Mouse (Mus musculus): ENCODE data around the gene Olfr317. TPM values are rescaled to one million over a fixed set of nuclear protein-coding genes. Genes with fewer than 3 reads are reported as not detected.
A peak's percentile ranks its signal among the peaks of the same experiment; 100 is the strongest.

Gene Olfr317
- not detected in 2 replicates for polyA plus RNA-seq (2014; fragmentation: Nextera tagmentation; extraction: Ambion mirVana)

- Histone ChIP-seq H3K36me3 (ENCODE audit: control insufficient read depth, insufficient read depth, low read length) (no peaks in the 10 kb centered on the region), H3K4me2 (ENCODE audit: low read length) (no peak within 1 kb of the TSS), H3K9me3 (ENCODE audit: control insufficient read depth, low read length) (no peaks in the 10 kb centered on the region), H3K27me3 (ENCODE audit: control insufficient read depth, insufficient read depth, low read length) (no peaks in the 10 kb centered on the region), H3K4me1 (ENCODE audit: control insufficient read depth in 2 of 2, insufficient read depth in 2 of 2, low read length in 2 of 2) (no peaks in the 10 kb centered on the region), H3K4me3 (ENCODE audit: control insufficient read depth in 1 of 2, insufficient read depth in 1 of 2, low read depth in 1 of 2, low read length in 2 of 2) (no peak within 1 kb of the TSS), H3K9ac (ENCODE audit: low read length) (no peak within 1 kb of the TSS), H3K27ac (replicated peaks in 1 of 2; ENCODE audit: control insufficient read depth in 1 of 2, insufficient read depth in 1 of 2, low read depth in 2 of 2, low read length in 2 of 2) (no peak within 1 kb of the TSS)
- no peak for ATAC-seq (ENCODE audit: insufficient number of reproducible peaks, insufficient read depth, low FRiP score, low read depth)
- 66% methylated on average over 4 of the region's 4 CpGs for WGBS
These were observed at the start of gene Olfr317 for GRCm38 (mm10) chr11:58738792-58739262. Gene Olfr317 (minus strand): TSS chr11:58739212.

GRCm38 (mm10) chr11:58788346-58788745 lies 49.3 kb upstream of the Olfr317 start:
- Histone ChIP-seq H3K27ac (replicated peaks in 1 of 2; ENCODE audit: control insufficient read depth in 1 of 2, insufficient read depth in 1 of 2, low read depth in 2 of 2, low read length in 2 of 2) (no peak overlapping the region), H3K4me2 (ENCODE audit: low read length) (no peak overlapping the region), H3K4me3 (ENCODE audit: control insufficient read depth in 1 of 2, insufficient read depth in 1 of 2, low read depth in 1 of 2, low read length in 2 of 2) (no peak overlapping the region), H3K27me3 (ENCODE audit: control insufficient read depth, insufficient read depth, low read length) (no peaks in the 10 kb centered on the region), H3K9me3 (ENCODE audit: control insufficient read depth, low read length) (no peaks in the 10 kb centered on the region), H3K9ac (ENCODE audit: low read length) (no peak overlapping the region), H3K36me3 (ENCODE audit: control insufficient read depth, insufficient read depth, low read length) (no peaks in the 10 kb centered on the region), H3K4me1 (ENCODE audit: control insufficient read depth in 2 of 2, insufficient read depth in 2 of 2, low read length in 2 of 2) (0 out of 4 replicates have a peak, but pooled peaks cover 0 to 6% of the 10 kb centered on the region in 2 experiments)
- ATAC-seq (ENCODE audit: insufficient number of reproducible peaks, insufficient read depth, low FRiP score, low read depth), result no peak
- 77% methylated on average over 8 of the region's 8 CpGs for WGBS

GRCm38 (mm10) chr11:58787651-58788050 lies 48.6 kb upstream of the Olfr317 start:
- Histone ChIP-seq H3K9ac (ENCODE audit: low read length) (no peak overlapping the region), H3K9me3 (ENCODE audit: control insufficient read depth, low read length) (no peaks in the 10 kb centered on the region), H3K27me3 (ENCODE audit: control insufficient read depth, insufficient read depth, low read length) (no peaks in the 10 kb centered on the region), H3K4me3 (ENCODE audit: control insufficient read depth in 1 of 2, insufficient read depth in 1 of 2, low read depth in 1 of 2, low read length in 2 of 2) (no peak overlapping the region), H3K27ac (replicated peaks in 1 of 2; ENCODE audit: control insufficient read depth in 1 of 2, insufficient read depth in 1 of 2, low read depth in 2 of 2, low read length in 2 of 2) (no peak overlapping the region), H3K4me1 (ENCODE audit: control insufficient read depth in 2 of 2, insufficient read depth in 2 of 2, low read length in 2 of 2) (peaks cover 0 to 9% of the 10 kb centered on the region in 2 experiments; a peak in 3 of 4 replicates), H3K36me3 (ENCODE audit: control insufficient read depth, insufficient read depth, low read length) (no peaks in the 10 kb centered on the region), H3K4me2 (ENCODE audit: low read length) (no peak overlapping the region)
- 82% methylated on average over 10 of the region's 10 CpGs for WGBS
- no peak for ATAC-seq (ENCODE audit: insufficient number of reproducible peaks, insufficient read depth, low FRiP score, low read depth)

GRCm38 (mm10) chr11:58784182-58784581 lies 45.2 kb upstream of the Olfr317 start:
- Histone ChIP-seq H3K36me3 (ENCODE audit: control insufficient read depth, insufficient read depth, low read length) (no peaks in the 10 kb centered on the region), H3K9ac (ENCODE audit: low read length) (no peak overlapping the region), H3K27me3 (ENCODE audit: control insufficient read depth, insufficient read depth, low read length) (no peaks in the 10 kb centered on the region), H3K27ac (replicated peaks in 1 of 2; ENCODE audit: control insufficient read depth in 1 of 2, insufficient read depth in 1 of 2, low read depth in 2 of 2, low read length in 2 of 2) (no peak overlapping the region), H3K9me3 (ENCODE audit: control insufficient read depth, low read length) (no peaks in the 10 kb centered on the region), H3K4me2 (ENCODE audit: low read length) (no peak overlapping the region), H3K4me3 (ENCODE audit: control insufficient read depth in 1 of 2, insufficient read depth in 1 of 2, low read depth in 1 of 2, low read length in 2 of 2) (no peak overlapping the region), H3K4me1 (ENCODE audit: control insufficient read depth in 2 of 2, insufficient read depth in 2 of 2, low read length in 2 of 2) (peaks cover 0 to 13% of the 10 kb centered on the region in 2 experiments; a peak in 3 of 4 replicates)
- WGBS, result 63% methylated on average over 2 of the region's 2 CpGs
- no peak for ATAC-seq (ENCODE audit: insufficient number of reproducible peaks, insufficient read depth, low FRiP score, low read depth)

- Histone ChIP-seq H3K4me3 (ENCODE audit: control insufficient read depth in 1 of 2, insufficient read depth in 1 of 2, low read depth in 1 of 2, low read length in 2 of 2) (no peak within 1 kb of the TSS), H3K9ac (ENCODE audit: low read length) (no peak within 1 kb of the TSS), H3K36me3 (ENCODE audit: control insufficient read depth, insufficient read depth, low read length) (no peaks in the 10 kb centered on the region), H3K27me3 (ENCODE audit: control insufficient read depth, insufficient read depth, low read length) (no peaks in the 10 kb centered on the region), H3K4me1 (ENCODE audit: control insufficient read depth in 2 of 2, insufficient read depth in 2 of 2, low read length in 2 of 2) (peaks cover 0 to 13% of the 10 kb centered on the region in 2 experiments; a peak in 3 of 4 replicates), H3K4me2 (ENCODE audit: low read length) (0 out of 2 replicates have a peak within 1 kb of the TSS, but pooled peaks have one; percentile 5), H3K27ac (replicated peaks in 1 of 2; ENCODE audit: control insufficient read depth in 1 of 2, insufficient read depth in 1 of 2, low read depth in 2 of 2, low read length in 2 of 2) (no peak within 1 kb of the TSS), H3K9me3 (ENCODE audit: control insufficient read depth, low read length) (no peaks in the 10 kb centered on the region)
- WGBS, result 48% methylated on average over 6 of the region's 6 CpGs
- no peak for ATAC-seq (ENCODE audit: insufficient number of reproducible peaks, insufficient read depth, low FRiP score, low read depth)
These were observed 43.6 kb upstream of the Olfr317 start, which contains the start of gene Olfr314 for GRCm38 (mm10) chr11:58782480-58783089. Gene Olfr314 (plus strand): TSS chr11:58782952.

GRCm38 (mm10) chr11:58772888-58773287 lies 33.9 kb upstream of the Olfr317 start, which contains the start of gene Olfr315:
Gene Olfr315 (plus strand): TSS chr11:58773188.
- H3K4me2 ChIP-seq (ENCODE audit: low read length), result no peak within 1 kb of the TSS
- H3K4me1 ChIP-seq (ENCODE audit: control insufficient read depth in 2 of 2, insufficient read depth in 2 of 2, low read length in 2 of 2), result no peaks in the 10 kb centered on the region
- H3K9me3 ChIP-seq (ENCODE audit: control insufficient read depth, low read length), result no peaks in the 10 kb centered on the region
- H3K27me3 ChIP-seq (ENCODE audit: control insufficient read depth, insufficient read depth, low read length), result no peaks in the 10 kb centered on the region
- no peak within 1 kb of the TSS for H3K4me3 ChIP-seq (ENCODE audit: control insufficient read depth in 1 of 2, insufficient read depth in 1 of 2, low read depth in 1 of 2, low read length in 2 of 2)
- no peak within 1 kb of the TSS for H3K9ac ChIP-seq (ENCODE audit: low read length)
- no peaks in the 10 kb centered on the region for H3K36me3 ChIP-seq (ENCODE audit: control insufficient read depth, insufficient read depth, low read length)
- no peak for ATAC-seq (ENCODE audit: insufficient number of reproducible peaks, insufficient read depth, low FRiP score, low read depth)
- no peak within 1 kb of the TSS for H3K27ac ChIP-seq (replicated peaks in 1 of 2; ENCODE audit: control insufficient read depth in 1 of 2, insufficient read depth in 1 of 2, low read depth in 2 of 2, low read length in 2 of 2)

GRCm38 (mm10) chr11:58752434-58752833 lies 13.4 kb upstream of the Olfr317 start, which contains the start of gene Olfr316:
Gene Olfr316 (plus strand): TSS chr11:58752734.
- H3K9ac ChIP-seq (ENCODE audit: low read length), result no peak within 1 kb of the TSS
- WGBS, result 74% methylated on average over 2 of the region's 2 CpGs
- no peaks in the 10 kb centered on the region for H3K9me3 ChIP-seq (ENCODE audit: control insufficient read depth, low read length)
- H3K27ac ChIP-seq (replicated peaks in 1 of 2; ENCODE audit: control insufficient read depth in 1 of 2, insufficient read depth in 1 of 2, low read depth in 2 of 2, low read length in 2 of 2), result no peak within 1 kb of the TSS
- H3K4me3 ChIP-seq (ENCODE audit: control insufficient read depth in 1 of 2, insufficient read depth in 1 of 2, low read depth in 1 of 2, low read length in 2 of 2), result no peak within 1 kb of the TSS
- no peak for ATAC-seq (ENCODE audit: insufficient number of reproducible peaks, insufficient read depth, low FRiP score, low read depth)
- H3K27me3 ChIP-seq (ENCODE audit: control insufficient read depth, insufficient read depth, low read length), result no peaks in the 10 kb centered on the region
- no peaks in the 10 kb centered on the region for H3K36me3 ChIP-seq (ENCODE audit: control insufficient read depth, insufficient read depth, low read length)
- H3K4me2 ChIP-seq (ENCODE audit: low read length), result no peak within 1 kb of the TSS
- H3K4me1 ChIP-seq (ENCODE audit: control insufficient read depth in 2 of 2, insufficient read depth in 2 of 2, low read length in 2 of 2), result no peaks in the 10 kb centered on the region
